Mouse (Mus musculus) adrenal gland, postnatal 36 days (tissue): Measurements from ENCODE around the gene Fnbp1. TPM values are rescaled to one million over a fixed set of nuclear protein-coding genes. Genes with fewer than 3 reads are reported as not detected.

ENCODE experiments used
- DNase-seq, 2 experiments: peaks; one replicate each; pipeline ENCODE4 v3.0.0; 2021; ENCODE audit warnings: mixed read lengths in 1 of 2
- total RNA-seq, 2 experiments: library from RNA; stranded (reverse); gene quantifications; 2 replicates each; pipeline ENCODE4 v1.2.3; 2021

Fnbp1 gene
- total RNA-seq, 2 experiments from 2014 or later = 50.6 to 51.7 TPM

DNA sequence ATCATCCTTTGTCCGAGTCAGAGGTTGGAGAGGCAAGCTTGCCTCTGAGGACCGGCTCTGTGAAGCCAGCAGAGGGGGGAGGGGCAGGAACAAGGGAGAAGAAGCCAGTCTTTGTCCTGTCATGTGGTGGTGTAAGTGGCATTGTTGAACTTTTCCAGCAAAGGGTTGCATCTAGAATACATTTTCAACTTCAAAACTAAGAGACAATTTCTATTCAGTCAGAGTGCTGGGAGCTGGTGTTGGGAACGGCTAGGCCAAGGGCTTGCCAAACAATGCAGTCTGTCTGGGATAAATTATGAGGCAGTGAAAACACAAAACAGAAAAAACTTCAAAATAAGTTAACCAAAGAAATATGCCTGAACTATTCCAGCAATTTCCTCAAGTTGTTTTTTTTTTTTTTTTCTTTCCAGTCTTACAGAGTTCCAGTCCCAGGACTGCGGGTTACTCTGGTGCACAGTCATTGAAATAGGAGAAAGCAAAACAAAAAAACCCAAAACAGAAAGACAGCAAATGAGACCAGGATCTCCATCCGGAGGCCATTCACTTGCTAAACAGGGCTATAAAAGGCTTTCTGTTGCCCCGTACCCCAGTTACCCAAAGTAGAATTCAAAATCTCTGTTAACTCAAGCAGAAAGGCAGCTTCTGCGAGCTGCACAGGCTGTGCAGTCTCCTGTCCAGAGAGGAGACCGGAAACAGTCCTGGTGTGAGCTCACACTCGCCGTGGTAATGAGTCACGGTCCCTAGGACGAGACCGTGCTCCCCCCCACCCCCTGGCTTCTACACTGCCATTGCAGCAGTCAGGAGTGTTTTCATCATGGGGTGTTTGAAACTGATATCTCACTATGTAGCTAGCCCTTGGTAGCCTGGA is 73.3 kb downstream of the Fnbp1 start:
- DNase-seq = peak; percentile 55 to 77

GRCm38 (mm10) chr2:31067696-31068245 is 74.0 kb downstream of the Fnbp1 start:
- no peak for DNase-seq

- no peak for DNase-seq
These were observed 74.7 kb downstream of the Fnbp1 start for GRCm38 (mm10) chr2:31067059-31067595.

DNA sequence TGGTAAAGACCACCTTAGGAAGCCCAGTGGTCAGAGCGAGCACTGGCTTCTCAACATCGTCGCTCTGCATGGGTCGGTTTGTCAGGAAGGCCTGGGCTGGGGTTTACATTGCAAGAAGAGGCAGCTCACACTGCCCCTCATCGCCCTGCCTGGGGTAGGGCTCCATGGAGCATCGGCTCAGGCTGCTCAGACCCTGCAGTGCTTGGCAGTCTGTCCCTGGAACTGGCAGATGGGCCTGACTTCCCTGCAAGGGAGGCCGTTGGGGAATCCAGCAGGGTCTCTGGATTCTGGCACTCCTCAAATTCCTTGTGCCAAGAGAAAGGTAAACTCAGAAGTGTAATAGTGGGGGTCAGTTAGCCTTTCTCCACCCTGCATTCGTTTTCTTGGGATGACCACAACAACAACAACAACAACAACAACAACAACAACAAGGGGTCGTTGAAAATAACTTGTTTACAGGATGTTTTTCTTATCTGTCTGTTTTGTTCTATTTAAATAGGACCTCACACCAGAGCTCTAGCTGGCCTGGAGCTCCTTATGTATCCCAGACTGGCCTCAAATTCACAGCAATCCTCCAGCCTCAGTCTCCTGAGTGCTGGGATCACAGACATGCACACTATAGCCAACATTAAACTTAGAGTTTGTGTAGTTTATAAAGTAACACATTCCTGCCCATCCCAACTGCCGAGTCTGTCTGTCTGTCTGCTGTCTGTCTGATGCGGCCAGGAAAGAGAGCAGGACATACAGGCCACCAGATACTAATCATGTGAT is 75.6 kb downstream of the Fnbp1 start:
- DNase-seq = no peak

- DNase-seq = no peak
These were observed 79.8 kb downstream of the Fnbp1 start for GRCm38 (mm10) chr2:31061868-31062628.

DNA sequence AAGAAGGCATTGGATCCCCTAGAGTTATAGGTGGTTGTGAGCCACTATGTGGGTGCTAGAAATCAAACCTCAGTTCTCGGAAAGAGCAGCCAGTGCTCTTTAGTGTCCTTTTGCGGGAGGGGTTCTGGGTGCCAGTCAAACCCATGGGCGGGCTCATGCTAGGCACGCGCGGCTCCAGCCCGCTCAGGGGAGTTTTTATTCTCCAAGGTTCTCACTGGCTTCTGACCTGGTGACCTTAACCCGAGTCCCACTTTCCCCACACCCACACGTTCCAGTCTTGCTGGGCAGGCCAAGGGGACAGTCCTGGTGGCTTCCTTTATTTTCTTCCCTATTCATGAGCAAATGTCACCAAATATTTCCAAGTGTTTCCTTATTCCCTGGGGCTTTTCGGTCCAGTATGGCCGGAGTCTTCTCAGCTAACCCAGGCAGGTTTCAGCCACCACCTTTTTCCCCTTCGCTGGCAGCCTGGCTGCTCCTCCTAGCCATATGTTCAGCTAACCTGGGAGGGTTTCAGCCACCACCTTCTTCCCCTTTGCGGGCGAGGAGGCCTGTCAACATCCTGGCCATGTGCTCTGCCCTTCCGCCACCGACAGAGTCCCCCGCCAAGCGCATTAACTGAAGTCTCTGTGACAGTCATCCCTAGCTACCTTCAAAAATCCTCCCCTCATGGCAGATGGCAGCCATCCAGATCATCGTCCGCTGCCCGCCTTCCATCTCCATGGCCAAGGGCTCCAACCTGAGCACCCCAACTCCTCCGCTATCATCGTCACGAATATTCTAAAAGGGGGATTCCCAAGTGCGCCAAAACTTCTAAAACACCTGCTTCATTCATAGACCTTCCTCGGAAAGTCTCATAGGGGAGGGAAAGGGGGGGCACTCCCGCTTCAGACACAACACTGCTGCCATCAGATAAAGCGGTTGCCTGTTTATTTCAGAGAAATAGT is 80.7 kb downstream of the Fnbp1 start:
- no peak for DNase-seq

DNA sequence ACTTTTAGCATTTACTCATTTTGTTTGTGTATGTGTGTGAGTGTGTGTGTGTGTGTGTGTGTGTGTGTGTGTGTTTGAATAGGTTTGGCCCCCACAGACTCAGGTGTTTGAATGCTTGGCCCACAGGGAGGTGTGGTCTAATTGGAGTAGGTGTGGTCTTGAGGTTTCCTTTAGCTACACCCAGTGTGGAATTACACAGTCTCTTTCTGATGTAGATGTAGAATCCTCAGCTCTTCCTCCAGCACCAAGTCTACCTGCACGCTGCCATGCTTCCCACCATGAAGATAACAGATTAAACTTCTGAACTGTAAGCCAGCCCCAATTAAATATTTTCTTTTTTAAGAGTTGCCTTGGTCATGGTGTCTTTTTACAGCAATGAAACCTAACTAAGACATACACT is 81.5 kb downstream of the Fnbp1 start:
- no peak for DNase-seq

GRCm38 (mm10) chr2:31058443-31058842 is 83.4 kb downstream of the Fnbp1 start:
- DNase-seq = no peak

GRCm38 (mm10) chr2:31057549-31058177 is 84.1 kb downstream of the Fnbp1 start:
- DNase-seq = peak in 1 of 2 experiments; percentile 50

GRCm38 (mm10) chr2:31056070-31056469 is 85.7 kb downstream of the Fnbp1 start:
- no peak for DNase-seq

- DNase-seq = no peak
These were observed 87.9 kb downstream of the Fnbp1 start for GRCm38 (mm10) chr2:31053851-31054340.

- no peak for DNase-seq
These were observed 88.4 kb downstream of the Fnbp1 start for GRCm38 (mm10) chr2:31053426-31053825.

GRCm38 (mm10) chr2:31052441-31052840 is 89.4 kb downstream of the Fnbp1 start:
- DNase-seq = no peak

DNA sequence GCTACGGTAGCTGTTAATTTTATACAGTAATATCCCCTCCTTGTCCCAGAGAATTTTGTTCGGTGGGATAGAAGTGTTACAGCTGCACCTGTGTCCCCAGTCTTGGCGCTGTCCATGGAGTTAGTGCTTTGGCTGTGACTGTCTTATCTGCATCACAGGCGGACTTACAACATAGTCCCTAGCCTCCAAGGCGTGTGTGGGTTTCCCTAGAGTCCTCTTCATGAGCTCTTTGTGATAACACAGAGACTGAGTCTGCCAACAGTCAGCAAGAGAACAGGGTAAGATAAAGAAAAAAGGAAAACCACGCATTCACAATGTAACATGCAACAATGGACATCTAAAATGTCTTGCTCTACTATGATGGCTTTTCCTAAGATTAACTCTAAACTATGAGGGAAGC is 93.8 kb downstream of the Fnbp1 start:
- DNase-seq = no peak

- DNase-seq = no peak
These were observed 98.0 kb downstream of the Fnbp1 start for GRCm38 (mm10) chr2:31043856-31044255.

DNA sequence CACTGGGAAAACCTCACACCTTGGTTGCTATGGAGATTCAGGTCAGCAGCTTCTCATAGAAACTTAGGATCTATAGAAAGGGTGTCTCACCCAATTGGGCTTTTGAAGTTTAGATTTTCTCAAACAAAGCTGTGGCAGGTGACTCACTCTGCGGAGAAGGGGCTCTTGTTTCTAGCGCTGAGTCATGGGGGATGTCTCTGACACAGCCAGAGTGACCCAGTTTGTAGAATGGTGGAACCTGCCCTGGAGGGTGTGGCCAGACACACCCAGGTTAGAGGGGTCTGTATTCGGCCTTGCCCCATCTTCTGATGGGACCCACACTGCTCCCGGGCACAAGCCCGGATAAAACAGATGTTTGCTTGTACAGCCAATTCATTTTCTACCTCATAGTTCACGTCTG is 98.9 kb downstream of the Fnbp1 start:
- no peak for DNase-seq

DNA sequence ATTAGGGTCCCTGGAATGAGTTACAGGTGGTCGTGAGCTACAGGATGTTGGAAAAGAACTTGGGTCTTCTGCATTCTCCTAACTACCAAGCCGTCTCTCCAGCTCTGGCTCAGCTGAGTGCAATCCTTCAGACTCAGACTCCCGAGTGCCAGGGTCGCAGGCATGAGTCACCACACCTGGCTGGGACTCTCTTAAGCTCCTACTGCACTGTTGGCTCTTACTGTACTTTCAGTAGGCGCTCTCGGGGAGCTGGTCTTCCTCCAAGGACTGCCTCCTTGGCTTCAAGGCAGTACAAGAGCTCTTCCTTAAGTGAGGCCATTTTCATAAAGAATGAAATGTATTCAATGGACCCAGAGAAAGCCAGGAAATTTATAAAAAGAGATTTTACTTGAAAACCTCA is 100.4 kb downstream of the Fnbp1 start:
- DNase-seq = peak; percentile 75 to 76

- peak in 1 of 2 experiments; percentile 26 for DNase-seq
These were observed 101.3 kb downstream of the Fnbp1 start for GRCm38 (mm10) chr2:31040487-31040886.

DNA sequence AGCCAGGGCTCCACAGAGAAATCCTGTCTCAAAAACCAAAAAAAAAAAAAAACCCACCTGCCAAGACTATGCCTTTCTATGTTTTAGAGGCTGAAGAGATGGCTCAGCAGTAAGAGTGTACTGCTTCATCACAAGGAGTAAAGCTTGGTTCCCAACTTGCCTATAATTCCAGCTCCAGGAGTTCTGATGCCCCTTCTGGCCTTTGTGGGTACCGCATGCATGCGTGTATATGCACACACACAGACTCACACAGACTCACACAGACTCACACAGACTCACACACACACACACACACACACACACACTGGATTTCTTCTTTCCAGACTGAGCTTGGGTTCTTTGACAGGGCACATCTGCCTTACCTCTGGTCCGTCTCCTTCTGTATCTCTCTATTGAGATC is 101.8 kb downstream of the Fnbp1 start:
- no peak for DNase-seq

GRCm38 (mm10) chr2:31036811-31037210 is 105.0 kb downstream of the Fnbp1 start:
- no peak for DNase-seq
